ENCODE assay signal across 7 mouse cellular contexts in genomic region chr11:118021806-118022205, GRCm38 (mm10). TPM values are rescaled to one million over a fixed set of nuclear protein-coding genes. Genes with fewer than 3 reads are reported as not detected.
DNase-seq lines count a peak whose midpoint lies in the region; ATAC-seq and TF ChIP-seq lines count a peak whose summit lies in the region.

No protein-coding gene starts in this region.

- peak; percentile 71 for DNase-seq in G1E (ENCODE audit: low spot score)
- DNase-seq in adrenal gland, postnatal 4 days (ENCODE audit: low spot score in 2 of 2), result peak; percentile 44 to 49
- peak; percentile 67 for DNase-seq in embryonic facial prominence, embryonic 14.5 days (ENCODE audit: low spot score)
- DNase-seq in heart, postnatal 4 days, result peak; percentile 84
- peak; percentile 37 to 63 for DNase-seq in left cerebral cortex, adult 8-10 months (ENCODE audit: low spot score in 2 of 2)
- DNase-seq in mesoderm, embryonic 11.5 days (ENCODE audit: low read depth, low spot score), result peak; percentile 68
- peak; percentile 64 for DNase-seq in skeletal muscle tissue, adult 2 months (ENCODE audit: low read depth, low spot score)

- peaks cover 100% of the 10 kb centered on the region for H3K36me3 ChIP-seq in G1E (replicated peaks)
- peaks cover 61% of the 10 kb centered on the region for H3K36me3 ChIP-seq in embryonic facial prominence, embryonic 14.5 days (ENCODE audit: control insufficient read depth, insufficient read depth, low read length)

- H3K9ac ChIP-seq in embryonic facial prominence, embryonic 14.5 days (ENCODE audit: low read depth, low read length), result no peak overlapping the region

- no peak overlapping the region for H3K27ac ChIP-seq in embryonic facial prominence, embryonic 14.5 days (replicated peaks; ENCODE audit: low read depth, low read length)

- 0 out of 2 replicates have a peak, but pooled peaks cover 2% of the 10 kb centered on the region for H3K4me1 ChIP-seq in G1E (ENCODE audit: insufficient read depth, low read depth, low read length)
- H3K4me1 ChIP-seq in embryonic facial prominence, embryonic 14.5 days (ENCODE audit: control insufficient read depth, insufficient read depth, low read length), result no peaks in the 10 kb centered on the region

- H3K27me3 ChIP-seq in G1E (ENCODE audit: insufficient read depth, low read length), result no peaks in the 10 kb centered on the region
- no peaks in the 10 kb centered on the region for H3K27me3 ChIP-seq in embryonic facial prominence, embryonic 14.5 days (replicated peaks; ENCODE audit: control insufficient read depth, insufficient read depth, low read length)

- 40% methylated on average over 1 of the region's 1 CpGs for WGBS in embryonic facial prominence, embryonic 14.5 days

- no peak overlapping the region for H3K4me2 ChIP-seq in embryonic facial prominence, embryonic 14.5 days (ENCODE audit: low read depth, low read length)

- H3K9me3 ChIP-seq in G1E (replicated peaks), result no peaks in the 10 kb centered on the region
- H3K9me3 ChIP-seq in embryonic facial prominence, embryonic 14.5 days (ENCODE audit: control insufficient read depth, low read length), result 0 out of 2 replicates have a peak, but pooled peaks cover 5% of the 10 kb centered on the region

- TF ChIP-seq CTCF in G1E (IDR thresholded peaks at IDR 0.05; ENCODE audit: low read depth, low read length), result peak; percentile 91

- H3K4me3 ChIP-seq in G1E (ENCODE audit: low read depth, low read length), result no peak overlapping the region
- H3K4me3 ChIP-seq in embryonic facial prominence, embryonic 14.5 days (ENCODE audit: low read depth, low read length), result no peak overlapping the region

- peak; percentile 60; the same call in 1 of the 2 replicates for ATAC-seq in G1E (ENCODE audit: extremely low read depth, insufficient number of reproducible peaks, low FRiP score, poor library complexity, severe bottlenecking)
- peak; percentile 66; the same call in 1 of the 2 replicates for ATAC-seq in embryonic facial prominence, embryonic 14.5 days (ENCODE audit: low read depth)

RNA-seq across cellular contexts. Expression of gene Pgs1, which starts 35.7 kb away (rescaled TPM):
- 9.7 and 10.0 TPM in 2 replicates for total RNA-seq in G1E (2014; fragmentation: Nextera tagmentation)
- total RNA-seq in G1E (2017), result 17.6 and 18.8 TPM in 2 replicates
- polyA plus RNA-seq in G1E (2012), result 36.9 and 37.6 TPM in 2 replicates
- total RNA-seq in adrenal gland, postnatal 4 days (2021), result 10 to 100 TPM; 39.1 to 40.4 TPM
- polyA plus RNA-seq in embryonic facial prominence, embryonic 14.5 days (2014; fragmentation: Nextera tagmentation; extraction: Ambion mirVana), result 31.0 and 34.7 TPM in 2 replicates
- 10 to 100 TPM; 25.0 to 26.2 TPM for total RNA-seq in heart, postnatal 4 days (2021)
- 10 to 100 TPM; 77.9 to 92.4 (median 82.4) TPM for total RNA-seq in left cerebral cortex, adult 8-10 months (2022)

RNA-seq across cellular contexts. Expression of gene Socs3, which starts 52.0 kb away (rescaled TPM):
- total RNA-seq in G1E (2014; fragmentation: Nextera tagmentation) (1.3 TPM in 1 of 2 replicates, not detected in the other), G1E (2017) (3.8 and 5.6 TPM in 2 replicates)
- 2.5 and 2.9 TPM in 2 replicates for polyA plus RNA-seq in G1E (2012)
- 10 to 100 TPM; 11.8 to 12.7 TPM for total RNA-seq in adrenal gland, postnatal 4 days (2021)
- 6.8 and 8.3 TPM in 2 replicates for polyA plus RNA-seq in embryonic facial prominence, embryonic 14.5 days (2014; fragmentation: Nextera tagmentation; extraction: Ambion mirVana)
- 1 to 10 TPM; 5.5 TPM for total RNA-seq in heart, postnatal 4 days (2021)
- total RNA-seq in left cerebral cortex, adult 8-10 months (2022), result 1 to 10 TPM; 3.1 to 7.5 (median 3.6) TPM
